Mouse (Mus musculus): ENCODE data around the gene Cdh7. TPM values are rescaled to one million over a fixed set of nuclear protein-coding genes. Genes with fewer than 3 reads are reported as not detected.

Cdh7 gene
- 9.6 and 10.4 TPM in 2 replicates for polyA plus RNA-seq (2015; fragmentation: Nextera tagmentation; extraction: Ambion mirVana)

DNA sequence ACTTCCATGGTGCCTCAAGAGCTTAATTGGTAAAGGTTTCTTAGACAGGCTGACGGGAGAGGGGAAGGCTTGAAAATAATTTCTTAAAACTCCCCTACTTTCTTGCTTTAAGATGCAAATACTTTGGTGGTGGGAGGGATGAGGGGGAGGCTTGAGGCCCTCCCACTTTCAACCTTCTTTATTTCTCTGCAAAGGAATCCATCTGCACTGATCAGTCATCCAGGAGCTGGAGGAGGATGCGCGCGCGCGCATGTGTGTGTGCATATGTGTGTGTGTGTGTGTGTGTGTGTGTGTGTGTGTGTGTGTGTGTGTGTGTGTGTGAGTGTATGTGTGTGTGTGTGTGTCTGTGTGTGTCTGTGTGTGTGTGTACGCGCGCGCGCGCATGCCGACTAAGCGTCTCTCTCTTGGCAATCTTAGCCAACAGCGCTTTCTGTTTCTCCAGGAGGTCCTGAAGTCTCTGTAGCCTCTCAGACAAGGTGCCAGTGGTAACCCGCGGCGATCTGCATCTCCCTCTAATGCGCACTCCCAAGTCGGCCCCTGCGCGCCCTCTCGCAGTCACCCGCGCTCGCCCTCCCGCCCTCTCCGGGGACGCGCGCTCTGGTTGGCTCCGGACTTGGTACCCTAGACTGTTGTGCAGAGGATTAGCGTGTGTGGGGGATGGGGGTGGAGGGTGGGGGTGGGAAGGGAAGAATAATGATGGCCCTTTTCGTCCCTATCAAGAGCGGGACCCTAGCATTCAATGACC is at the start of gene Cdh7:
Cdh7 (plus strand) TSS at position 368 of the 745 bp plus-strand sequence.
- H3K27ac ChIP-seq, result peak within 1 kb of the TSS; percentile 74
- 2% methylated on average over 33 of the region's 35 CpGs for WGBS
- H3K36me3 ChIP-seq, result no peaks in the 10 kb centered on the region
- H3K9me3 ChIP-seq, result no peaks in the 10 kb centered on the region
- peaks cover 20% of the 10 kb centered on the region for H3K4me1 ChIP-seq (replicated peaks)
- peak within 1 kb of the TSS; percentile 69 for H3K9ac ChIP-seq (replicated peaks)
- H3K27me3 ChIP-seq, result no peaks in the 10 kb centered on the region
- peak within 1 kb of the TSS; percentile 68 for H3K4me2 ChIP-seq (replicated peaks)
- H3K4me3 ChIP-seq (replicated peaks), result peak within 1 kb of the TSS; percentile 55
- peak; percentile 94 for ATAC-seq

DNA sequence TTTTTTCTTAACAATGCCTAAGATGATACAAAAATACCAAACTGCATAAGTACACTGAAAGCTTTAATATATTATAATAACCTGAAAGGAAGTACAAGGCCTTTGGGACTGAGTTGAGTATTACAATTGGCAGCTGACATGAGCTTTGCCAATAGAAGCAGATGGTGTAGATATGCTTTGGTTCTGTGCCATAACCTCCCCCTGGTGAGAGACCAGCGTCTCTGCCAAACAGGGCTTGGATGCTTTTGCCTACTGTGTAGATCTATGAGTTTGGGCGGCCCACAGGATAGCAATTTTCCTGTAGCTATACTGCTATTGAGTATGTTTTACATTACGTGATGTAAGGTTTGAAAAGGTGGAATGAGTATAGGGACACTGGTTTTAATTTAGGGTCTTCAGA is 49.6 kb upstream of the Cdh7 start:
- ATAC-seq, result 0 out of 2 replicates have a peak, but pooled peaks have one; percentile 45
- 79% methylated on average over 3 of the region's 3 CpGs for WGBS
- no peaks in the 10 kb centered on the region for H3K4me1 ChIP-seq (replicated peaks)
- H3K27me3 ChIP-seq, result no peaks in the 10 kb centered on the region
- H3K4me3 ChIP-seq (replicated peaks), result no peak overlapping the region
- H3K9me3 ChIP-seq, result no peaks in the 10 kb centered on the region
- no peaks in the 10 kb centered on the region for H3K36me3 ChIP-seq
- H3K4me2 ChIP-seq (replicated peaks), result no peak overlapping the region
- H3K9ac ChIP-seq (replicated peaks), result no peak overlapping the region
- H3K27ac ChIP-seq, result no peak overlapping the region

DNA sequence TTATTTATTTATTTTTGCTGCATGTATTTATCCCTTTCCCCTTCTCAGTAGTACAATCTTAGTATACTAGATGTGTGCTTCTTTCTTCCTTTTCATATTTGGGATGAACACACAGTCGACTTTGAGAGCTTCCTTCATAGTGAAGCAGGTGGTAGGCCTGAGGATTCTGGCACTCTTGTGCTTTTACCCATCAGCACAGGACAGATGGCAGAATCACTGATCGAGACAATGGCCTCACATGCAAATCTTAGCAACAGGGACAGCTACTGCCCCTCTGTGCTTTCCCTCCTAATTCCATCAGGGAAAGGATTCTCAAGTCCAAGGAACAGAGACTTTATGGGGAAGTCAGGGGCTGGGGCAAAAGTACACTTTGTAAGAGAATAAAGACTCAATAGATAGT is 33.7 kb upstream of the Cdh7 start:
- 0 out of 2 replicates have a peak, but pooled peaks have one; percentile 24 for ATAC-seq
- H3K36me3 ChIP-seq, result no peaks in the 10 kb centered on the region
- H3K27me3 ChIP-seq, result no peaks in the 10 kb centered on the region
- WGBS, result 45% methylated on average over 2 of the region's 2 CpGs
- no peak overlapping the region for H3K4me2 ChIP-seq (replicated peaks)
- no peak overlapping the region for H3K9ac ChIP-seq (replicated peaks)
- H3K9me3 ChIP-seq, result no peaks in the 10 kb centered on the region
- no peak overlapping the region for H3K4me3 ChIP-seq (replicated peaks)
- H3K27ac ChIP-seq, result no peak overlapping the region
- no peaks in the 10 kb centered on the region for H3K4me1 ChIP-seq (replicated peaks)

DNA sequence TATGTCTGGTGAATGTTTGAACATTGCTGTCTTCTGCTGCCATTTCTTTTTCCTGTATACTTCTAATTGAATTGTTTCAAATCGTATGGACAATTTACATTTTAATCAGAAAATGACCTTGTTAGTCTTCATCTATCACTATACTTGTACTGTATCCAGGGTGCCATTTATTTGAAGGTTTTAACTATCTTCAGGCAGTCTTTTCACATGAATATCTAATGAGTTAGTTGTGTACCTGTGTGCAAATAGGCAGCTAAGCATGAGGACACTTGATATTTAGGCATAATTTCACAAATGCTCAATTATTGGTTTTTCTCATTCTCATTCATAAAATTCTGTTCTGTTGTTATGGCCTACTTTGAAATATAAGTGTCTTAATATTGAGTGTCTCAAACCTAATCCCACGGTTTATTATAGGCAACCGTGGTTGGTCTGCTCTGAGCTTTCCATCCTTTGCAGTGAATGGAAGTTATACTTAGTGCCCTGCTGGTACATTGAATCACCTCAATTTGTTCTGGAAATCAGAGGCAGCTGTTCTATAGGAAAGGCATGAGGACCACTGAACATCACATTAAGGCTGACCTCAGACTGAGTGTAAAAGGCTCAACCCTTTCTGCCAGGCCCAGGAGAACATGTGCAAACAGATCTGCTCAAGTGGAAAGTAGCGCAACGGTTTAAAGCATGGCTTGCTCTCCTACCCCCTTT is 10.4 kb upstream of the Cdh7 start:
- Histone ChIP-seq H3K4me3 (replicated peaks) (no peak overlapping the region), H3K9me3 (no peaks in the 10 kb centered on the region), H3K36me3 (no peaks in the 10 kb centered on the region), H3K4me1 (replicated peaks) (no peaks in the 10 kb centered on the region), H3K27me3 (no peaks in the 10 kb centered on the region), H3K9ac (replicated peaks) (no peak overlapping the region), H3K4me2 (replicated peaks) (no peak overlapping the region), H3K27ac (no peak overlapping the region)
- peak; percentile 70 for ATAC-seq
- WGBS, result 37% methylated on average over 5 of the region's 5 CpGs

DNA sequence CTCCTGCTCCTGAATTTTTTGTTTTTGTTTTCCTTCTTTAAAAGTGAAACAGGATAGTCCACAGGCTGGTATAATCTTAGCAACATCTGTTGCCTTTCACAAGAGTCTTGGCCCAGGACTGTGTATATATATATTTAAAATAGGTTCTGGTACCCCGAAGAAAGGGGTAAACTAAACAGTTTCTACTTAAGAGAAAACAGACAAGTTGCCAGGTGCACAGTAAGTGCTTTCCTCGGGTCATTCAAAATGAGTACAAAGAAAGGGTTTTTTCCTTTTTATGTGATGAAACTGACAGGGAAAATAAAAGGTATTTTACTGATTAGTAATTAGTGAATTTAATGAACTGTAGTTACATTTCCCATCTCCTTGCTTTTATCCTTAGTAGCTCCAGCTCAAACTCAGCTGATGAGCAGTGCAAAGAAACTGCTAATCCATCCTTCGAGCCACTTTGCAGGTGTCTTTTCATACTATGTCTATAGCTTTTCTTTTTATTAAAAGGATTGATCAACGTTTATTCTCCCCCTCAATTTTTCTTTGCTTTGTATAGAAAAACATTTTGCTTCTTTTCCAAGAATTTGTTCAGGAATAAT is 9.7 kb upstream of the Cdh7 start:
- H3K4me3 ChIP-seq (replicated peaks), result no peak overlapping the region
- H3K27me3 ChIP-seq, result no peaks in the 10 kb centered on the region
- H3K4me2 ChIP-seq (replicated peaks), result no peak overlapping the region
- H3K36me3 ChIP-seq, result no peaks in the 10 kb centered on the region
- H3K9ac ChIP-seq (replicated peaks), result no peak overlapping the region
- WGBS, result 32% methylated on average over 4 of the region's 4 CpGs
- no peak overlapping the region for H3K27ac ChIP-seq
- H3K4me1 ChIP-seq (replicated peaks), result no peaks in the 10 kb centered on the region
- no peak for ATAC-seq
- H3K9me3 ChIP-seq, result no peaks in the 10 kb centered on the region

DNA sequence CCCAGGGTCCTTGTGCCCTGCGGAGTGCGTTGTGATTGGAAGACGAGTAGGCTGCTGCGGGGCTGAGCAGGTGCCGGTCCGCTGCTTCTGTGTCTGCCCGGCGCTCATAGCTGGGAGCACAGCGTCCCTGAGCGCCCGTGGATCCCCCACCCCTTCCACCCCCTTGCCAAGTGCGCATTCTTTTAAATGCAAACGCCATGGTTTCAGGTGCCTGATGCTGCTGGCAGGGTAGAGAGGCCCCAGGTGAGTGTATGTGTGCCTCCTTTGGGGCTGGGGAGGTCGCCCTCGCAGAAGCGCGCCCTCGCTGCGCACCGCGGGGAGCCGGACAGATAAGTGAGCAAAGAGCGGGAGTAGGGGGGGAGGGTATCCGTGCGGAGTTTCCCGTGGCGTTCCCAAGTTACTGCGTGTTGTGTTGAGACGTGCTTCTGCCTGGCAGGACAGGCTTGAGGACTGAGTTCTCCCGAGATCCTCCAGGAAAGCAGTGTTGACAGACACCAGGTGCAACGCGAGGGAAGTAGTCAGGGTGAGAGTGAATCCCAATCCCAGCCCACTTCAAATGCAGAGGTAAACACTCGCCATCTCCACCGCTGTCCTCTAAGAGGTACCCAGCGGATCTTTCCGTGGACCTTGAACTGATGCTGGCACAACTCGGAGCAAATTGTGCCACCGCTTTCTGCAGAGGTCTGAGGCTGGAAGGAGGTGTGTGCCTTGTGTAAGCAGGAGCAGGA is 742 bp downstream of the Cdh7 start:
- Histone ChIP-seq H3K4me3 (replicated peaks) (peak overlapping the region; percentile 55), H3K36me3 (no peaks in the 10 kb centered on the region), H3K9me3 (no peaks in the 10 kb centered on the region), H3K9ac (replicated peaks) (peak overlapping the region; percentile 69), H3K27ac (peak overlapping the region; percentile 74), H3K27me3 (no peaks in the 10 kb centered on the region), H3K4me2 (replicated peaks) (peak overlapping the region; percentile 68), H3K4me1 (replicated peaks) (peaks cover 20% of the 10 kb centered on the region)
- under 1% methylated on average over 38 of the region's 38 CpGs for WGBS
- ATAC-seq, result peak; percentile 94

DNA sequence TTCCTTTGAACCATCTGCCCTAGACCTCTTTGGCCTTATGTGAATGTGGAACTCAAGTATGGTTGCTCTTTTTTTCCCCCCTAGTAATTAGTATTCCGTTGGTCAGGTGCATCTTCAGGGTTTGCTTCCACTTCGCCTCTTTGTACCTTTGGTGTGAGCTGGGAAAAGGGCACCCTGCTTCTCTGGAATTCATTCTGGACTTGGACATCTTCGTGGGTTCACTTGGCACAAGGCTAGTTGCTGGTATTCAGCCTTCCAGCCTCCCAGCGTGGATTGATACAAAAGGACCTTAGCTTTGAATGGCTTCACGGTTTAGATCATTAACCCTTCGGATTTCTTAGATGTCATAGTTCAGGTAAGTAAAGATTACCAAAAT is 1.3 kb downstream of the Cdh7 start:
- no peaks in the 10 kb centered on the region for H3K9me3 ChIP-seq
- no peaks in the 10 kb centered on the region for H3K36me3 ChIP-seq
- peak overlapping the region; percentile 69; the same call in 1 of the 2 replicates for H3K9ac ChIP-seq (replicated peaks)
- H3K4me1 ChIP-seq (replicated peaks), result peaks cover 20% of the 10 kb centered on the region
- 9% methylated on average over 6 of the region's 6 CpGs for WGBS
- H3K4me2 ChIP-seq (replicated peaks), result peak overlapping the region; percentile 68
- H3K27me3 ChIP-seq, result no peaks in the 10 kb centered on the region
- H3K4me3 ChIP-seq (replicated peaks), result peak overlapping the region; percentile 55
- ATAC-seq, result no peak
- H3K27ac ChIP-seq, result peak overlapping the region; percentile 74

DNA sequence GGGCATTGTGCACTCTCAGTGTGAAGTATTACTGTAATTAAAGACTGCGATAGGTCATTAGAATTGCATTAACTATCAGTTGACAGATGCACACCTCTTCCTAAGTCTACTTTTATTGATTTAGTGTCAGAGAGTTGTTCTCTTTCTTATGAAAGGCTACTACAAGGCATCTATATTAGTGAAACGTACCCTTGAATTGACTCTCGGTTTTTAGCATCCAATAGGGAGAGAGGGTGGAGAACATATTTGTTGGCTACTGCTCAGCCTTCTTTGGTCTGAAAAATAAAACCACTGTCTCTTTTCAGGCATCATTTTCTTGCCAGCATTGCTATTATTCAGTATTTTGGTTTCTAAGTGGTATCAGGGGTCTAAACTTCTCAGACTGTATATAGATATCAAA is 2.5 kb downstream of the Cdh7 start:
- H3K4me2 ChIP-seq (replicated peaks), result peak overlapping the region; percentile 42
- peak overlapping the region; percentile 32 for H3K4me3 ChIP-seq (replicated peaks)
- peaks cover 20% of the 10 kb centered on the region for H3K4me1 ChIP-seq (replicated peaks)
- no peaks in the 10 kb centered on the region for H3K9me3 ChIP-seq
- ATAC-seq, result no peak
- WGBS, result 23% methylated on average over 3 of the region's 3 CpGs
- no peaks in the 10 kb centered on the region for H3K36me3 ChIP-seq
- no peak overlapping the region for H3K27ac ChIP-seq
- no peak overlapping the region for H3K9ac ChIP-seq (replicated peaks)
- no peaks in the 10 kb centered on the region for H3K27me3 ChIP-seq

DNA sequence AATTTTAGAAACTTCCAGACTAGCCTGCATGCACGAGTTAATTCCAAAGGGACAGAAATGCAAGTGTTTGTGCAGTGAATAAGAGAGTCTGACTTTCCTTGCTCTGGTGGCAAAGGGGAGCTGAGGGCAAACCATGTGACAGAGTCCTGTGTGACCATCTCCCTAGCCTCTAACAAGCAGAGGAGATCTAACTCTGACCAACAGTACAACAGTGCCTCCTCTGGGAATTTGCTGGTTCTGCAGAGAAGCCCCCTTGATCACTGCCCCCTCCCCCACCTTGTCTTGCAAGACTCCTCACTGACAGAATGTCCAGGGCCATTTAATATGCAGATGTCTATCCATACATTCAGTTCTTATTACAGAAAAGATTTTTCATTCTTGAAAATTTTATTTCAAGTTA is 3.2 kb downstream of the Cdh7 start:
- Histone ChIP-seq H3K27ac (no peak overlapping the region), H3K9ac (replicated peaks) (no peak overlapping the region), H3K36me3 (no peaks in the 10 kb centered on the region), H3K4me2 (replicated peaks) (peak overlapping the region; percentile 31; the same call in 1 of the 2 replicates), H3K4me1 (replicated peaks) (peaks cover 20% of the 10 kb centered on the region), H3K9me3 (no peaks in the 10 kb centered on the region), H3K4me3 (replicated peaks) (no peak overlapping the region; the same call in 1 of the 2 replicates), H3K27me3 (no peaks in the 10 kb centered on the region)
- 5% methylated on average over 1 of the region's 1 CpGs for WGBS
- no peak for ATAC-seq

DNA sequence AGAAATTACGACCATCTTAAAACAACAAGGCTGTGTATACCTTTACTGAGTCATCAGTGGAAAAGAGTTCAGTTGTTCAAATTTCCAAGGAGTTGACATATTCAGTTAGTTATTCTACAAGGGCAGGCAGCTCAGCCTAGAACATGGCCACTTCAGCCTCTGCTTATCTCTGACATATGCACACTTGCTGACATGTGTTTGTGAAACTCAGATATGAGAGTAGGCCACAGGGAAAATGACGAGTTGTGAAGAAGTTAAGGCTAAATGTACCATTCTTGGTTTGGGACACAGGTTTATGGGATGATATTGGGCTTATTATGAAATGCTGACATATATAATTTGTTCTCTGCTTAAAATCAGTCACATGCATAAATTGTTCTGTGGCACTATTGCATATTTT is 7.3 kb downstream of the Cdh7 start:
- Histone ChIP-seq H3K4me1 (replicated peaks) (peaks cover 5% of the 10 kb centered on the region), H3K4me2 (replicated peaks) (no peak overlapping the region), H3K9me3 (no peaks in the 10 kb centered on the region), H3K36me3 (no peaks in the 10 kb centered on the region), H3K9ac (replicated peaks) (no peak overlapping the region), H3K4me3 (replicated peaks) (no peak overlapping the region), H3K27me3 (no peaks in the 10 kb centered on the region), H3K27ac (no peak overlapping the region)
- no peak for ATAC-seq
- WGBS, result 89% methylated on average over 2 of the region's 2 CpGs

DNA sequence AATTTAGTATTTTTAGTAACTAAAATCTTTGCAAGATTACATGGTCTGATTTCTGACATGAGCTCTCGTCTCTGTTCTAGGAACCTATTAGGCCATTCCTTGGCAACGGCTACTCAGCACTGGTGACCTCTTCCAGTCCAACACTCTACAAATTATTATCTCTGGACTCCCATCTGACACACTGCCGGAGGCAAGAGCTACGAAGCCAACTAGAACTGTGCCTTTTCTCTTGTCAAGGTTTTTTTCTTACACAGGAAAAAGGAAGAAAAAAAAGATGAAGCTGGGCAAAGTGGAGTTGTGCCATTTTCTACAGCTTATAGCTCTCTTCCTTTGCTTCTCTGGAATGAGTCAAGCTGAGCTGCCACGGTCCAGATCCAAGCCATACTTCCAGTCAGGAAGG is 11.7 kb downstream of the Cdh7 start:
- Histone ChIP-seq H3K9me3 (no peaks in the 10 kb centered on the region), H3K27me3 (no peaks in the 10 kb centered on the region), H3K4me3 (replicated peaks) (no peak overlapping the region), H3K9ac (replicated peaks) (no peak overlapping the region), H3K4me2 (replicated peaks) (no peak overlapping the region), H3K4me1 (replicated peaks) (no peaks in the 10 kb centered on the region), H3K27ac (no peak overlapping the region), H3K36me3 (no peaks in the 10 kb centered on the region)
- WGBS, result 86% methylated on average over 5 of the region's 5 CpGs
- no peak for ATAC-seq

DNA sequence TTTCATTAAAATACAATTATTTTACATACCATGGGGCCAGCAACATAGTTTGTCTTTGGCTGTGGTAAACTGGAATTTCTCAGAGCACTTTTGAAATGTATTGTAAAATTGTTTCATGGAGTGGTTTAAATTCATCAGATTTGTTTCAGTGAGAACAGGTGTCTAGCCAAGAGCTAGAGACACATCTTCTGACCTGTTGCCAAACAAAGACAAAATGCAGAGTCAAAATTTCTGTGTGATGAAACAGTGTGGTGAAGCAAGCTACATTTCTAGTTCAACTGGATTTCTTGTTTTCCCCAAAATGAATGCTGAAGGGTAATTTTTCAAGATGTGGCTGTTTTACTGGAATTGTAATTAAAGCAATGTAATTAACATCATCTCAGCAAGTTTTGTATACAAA is 22.2 kb downstream of the Cdh7 start:
- H3K9ac ChIP-seq (replicated peaks), result no peak overlapping the region
- no peak overlapping the region for H3K27ac ChIP-seq
- H3K27me3 ChIP-seq, result no peaks in the 10 kb centered on the region
- ATAC-seq, result no peak
- H3K36me3 ChIP-seq, result no peaks in the 10 kb centered on the region
- no peaks in the 10 kb centered on the region for H3K9me3 ChIP-seq
- H3K4me2 ChIP-seq (replicated peaks), result no peak overlapping the region
- H3K4me1 ChIP-seq (replicated peaks), result no peaks in the 10 kb centered on the region
- no peak overlapping the region for H3K4me3 ChIP-seq (replicated peaks)
